10 mouse cellular contexts compared by ENCODE assay signal in genomic region chr10:41931962-41932361, GRCm38 (mm10).
A peak's percentile ranks its signal among the peaks of the same experiment; 100 is the strongest.
DNase-seq lines count a peak whose midpoint lies in the region; ATAC-seq and TF ChIP-seq lines count a peak whose summit lies in the region.
"Had no signal": no experiment of that assay in that cellular context is flagged by ENCODE, and none has a peak within 500 bp of the region (broad histone marks: within the 10 kb centered on the region; RNA-seq: fewer than 3 reads in every experiment).

No protein-coding gene starts in this region.

- H3K4me3 ChIP-seq in stomach, postnatal 0 days (ENCODE audit: low read depth, low read length) = no peak overlapping the region
- H3K4me3 ChIP-seq: heart, embryonic 13.5 days; stomach, embryonic 15.5 days had no signal

- TF ChIP-seq CTCF in stomach, postnatal 0 days (IDR thresholded peaks at IDR 0.05; ENCODE audit: low read depth) = no peak

- H3K27ac ChIP-seq in stomach, postnatal 0 days (replicated peaks) = no peak overlapping the region
- H3K27ac ChIP-seq: heart, embryonic 13.5 days; stomach, embryonic 15.5 days had no signal

- H3K36me3 ChIP-seq in stomach, postnatal 0 days (ENCODE audit: control insufficient read depth, insufficient read depth, low read length) = no peaks in the 10 kb centered on the region
- H3K36me3 ChIP-seq: heart, embryonic 13.5 days; stomach, embryonic 15.5 days had no signal

- no peak overlapping the region for H3K9ac ChIP-seq in stomach, postnatal 0 days (ENCODE audit: low read length)
- H3K9ac ChIP-seq: heart, embryonic 13.5 days; stomach, embryonic 15.5 days had no signal

- peak; percentile 48 for DNase-seq in Muller cell, postnatal 12 days (ENCODE audit: inconsistent ontology term)
- peak; percentile 59 for DNase-seq in brain, embryonic 18.5 days (ENCODE audit: low read depth, low spot score)
- DNase-seq in frontal cortex, postnatal 14 days (ENCODE audit: low spot score in 2 of 2) = peak; percentile 61 to 69
- peak; percentile 45 to 89 for DNase-seq in left cerebral cortex, adult 8-10 months (ENCODE audit: low spot score in 2 of 2)
- DNase-seq in urinary bladder, postnatal 25 days (ENCODE audit: low spot score) = no peak
- DNase-seq in natural killer cell, adult 2 months (ENCODE audit: low spot score in 2 of 2) = no peak
- DNase-seq in kidney, adult 18-20 months = no peak
- DNase-seq in stomach, postnatal 0 days (ENCODE audit: low spot score) = no peak

- H3K4me2 ChIP-seq in stomach, postnatal 0 days (replicated peaks; ENCODE audit: low read depth) = no peak overlapping the region
- H3K4me2 ChIP-seq: heart, embryonic 13.5 days; stomach, embryonic 15.5 days had no signal

- no peaks in the 10 kb centered on the region for H3K27me3 ChIP-seq in stomach, postnatal 0 days (ENCODE audit: control insufficient read depth, insufficient read depth, low read length)
- H3K27me3 ChIP-seq: heart, embryonic 13.5 days; stomach, embryonic 15.5 days had no signal

- no peak for ATAC-seq in stomach, postnatal 0 days (ENCODE audit: low FRiP score, low TSS enrichment)

- no peaks in the 10 kb centered on the region for H3K9me3 ChIP-seq in stomach, postnatal 0 days (ENCODE audit: control insufficient read depth, low read length)
- H3K9me3 ChIP-seq: heart, embryonic 13.5 days; stomach, embryonic 15.5 days had no signal

- WGBS in stomach, postnatal 0 days = 72% methylated on average over 12 of the region's 12 CpGs

- peaks cover 6% of the 10 kb centered on the region for H3K4me1 ChIP-seq in stomach, postnatal 0 days (replicated peaks; ENCODE audit: control insufficient read depth, insufficient read depth)

- TF ChIP-seq EP300 in stomach, postnatal 0 days (optimal IDR thresholded peaks at IDR 0.05) = no peak

Comparison
In these comparisons a context has a peak if more than half of its experiments do, and no peak if none do; other contexts are left out.
1. DNase-seq: peak in Muller cell, postnatal 12 days (single experiment), brain, embryonic 18.5 days (single experiment), frontal cortex, postnatal 14 days (2 of 2) and left cerebral cortex, adult 8-10 months (2 of 2); none in urinary bladder, postnatal 25 days (single experiment), natural killer cell, adult 2 months (0 of 2), kidney, adult 18-20 months (single experiment) and stomach, postnatal 0 days (single experiment).